Mouse (Mus musculus): Measurements from ENCODE around the gene Gtf3a. TPM values are rescaled to one million over a fixed set of nuclear protein-coding genes. Genes with fewer than 3 reads are reported as not detected.
"Not testable (repeated sequence)": the region's sequence is repeated elsewhere in the genome, so short reads cannot be mapped to it uniquely, and the experiment has no call there.

Gene Gtf3a
- polyA plus RNA-seq, 1 experiment from 2014 or later, result 116 TPM

DNA sequence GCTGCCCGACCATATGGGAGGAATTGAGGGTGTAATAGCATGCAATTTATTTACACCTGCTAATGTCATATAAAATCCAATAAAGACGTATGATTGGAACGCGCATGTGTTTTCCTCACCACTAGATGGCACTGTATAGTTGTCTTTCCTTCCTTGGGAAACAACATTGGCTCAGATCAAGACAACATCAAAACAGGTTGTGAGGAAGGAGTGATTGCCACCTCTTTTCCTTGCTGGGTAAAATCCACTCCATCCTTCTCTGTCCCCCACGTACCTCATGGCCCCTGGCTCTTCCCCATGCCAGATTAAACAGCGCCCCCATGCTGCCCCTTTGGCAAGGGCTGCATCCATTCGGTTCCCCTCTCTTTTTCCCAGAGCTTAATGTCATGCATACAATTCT is 8.2 kb upstream of the Gtf3a start:
- Histone ChIP-seq H3K4me3 (no peak overlapping the region), H3K4me2 (no peak overlapping the region)
- no peak; the same call in 1 of the 2 replicates for ATAC-seq (replicated peaks)

DNA sequence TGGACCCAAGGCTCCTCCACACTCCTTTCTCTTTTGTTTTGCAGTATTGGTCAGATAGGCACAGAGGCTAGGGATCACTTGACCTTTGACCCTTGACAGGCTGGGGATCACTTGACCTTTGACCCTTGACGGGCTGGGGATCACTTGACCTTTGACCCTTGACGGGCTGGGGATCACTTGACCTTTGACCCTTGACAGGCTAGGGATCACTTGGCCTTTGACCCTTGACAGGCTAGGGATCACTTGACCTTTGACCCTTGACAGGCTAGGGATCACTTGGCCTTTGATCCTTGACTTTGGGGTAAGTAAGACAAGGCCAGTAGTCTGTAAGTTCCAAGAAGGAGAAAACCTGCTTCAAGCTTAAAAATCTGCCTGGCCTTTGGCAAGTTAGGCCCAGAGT is 6.5 kb upstream of the Gtf3a start:
- not testable (repeated sequence) for H3K9me3 ChIP-seq; H3K4me2 ChIP-seq; ATAC-seq (replicated peaks); H3K27me3 ChIP-seq (replicated peaks); H3K36me3 ChIP-seq (replicated peaks); H3K4me1 ChIP-seq; H3K27ac ChIP-seq; H3K4me3 ChIP-seq; H3K9ac ChIP-seq
- 37% methylated on average over 2 of the region's 2 CpGs for WGBS

More for the DNA sequence above, 8.2 kb upstream of the Gtf3a start:
- H3K27ac ChIP-seq, result no peak overlapping the region
- H3K4me1 ChIP-seq, result no peaks in the 10 kb centered on the region
- H3K27me3 ChIP-seq (replicated peaks), result no peaks in the 10 kb centered on the region
- no peaks in the 10 kb centered on the region for H3K9me3 ChIP-seq
- H3K36me3 ChIP-seq (replicated peaks), result no peaks in the 10 kb centered on the region
- no peak overlapping the region for H3K9ac ChIP-seq
- 20% methylated on average over 7 of the region's 7 CpGs for WGBS

DNA sequence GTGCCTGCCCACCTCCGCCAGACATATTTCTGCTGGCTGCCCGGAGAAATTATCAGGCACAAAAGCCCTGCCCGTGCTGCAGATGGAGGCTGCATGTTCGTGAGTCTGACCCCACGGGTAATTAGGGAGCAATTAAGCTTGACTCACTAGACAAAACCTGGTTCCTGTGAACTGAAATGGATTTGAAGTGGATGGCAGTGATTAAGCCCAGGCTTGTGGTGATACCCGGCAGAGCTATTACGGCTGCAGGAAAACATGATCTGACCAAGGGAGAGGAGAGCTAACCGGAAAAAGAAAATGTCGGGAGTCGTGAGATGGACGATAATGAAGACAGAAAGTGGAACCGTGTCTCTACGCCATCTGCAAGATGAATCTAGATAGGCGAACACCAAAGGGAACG is 5.5 kb upstream of the Gtf3a start:
- no peak overlapping the region for H3K4me3 ChIP-seq
- no peaks in the 10 kb centered on the region for H3K36me3 ChIP-seq (replicated peaks)
- no peak overlapping the region for H3K4me2 ChIP-seq
- H3K4me1 ChIP-seq, result peaks cover 2% of the 10 kb centered on the region; the same call in 1 of the 2 replicates
- H3K9ac ChIP-seq, result no peak overlapping the region
- H3K27ac ChIP-seq, result no peak overlapping the region
- 80% methylated on average over 15 of the region's 15 CpGs for WGBS
- 0 out of 2 replicates have a peak, but pooled peaks cover 6% of the 10 kb centered on the region for H3K27me3 ChIP-seq (replicated peaks)
- H3K9me3 ChIP-seq, result no peaks in the 10 kb centered on the region
- no peak for ATAC-seq (replicated peaks)

DNA sequence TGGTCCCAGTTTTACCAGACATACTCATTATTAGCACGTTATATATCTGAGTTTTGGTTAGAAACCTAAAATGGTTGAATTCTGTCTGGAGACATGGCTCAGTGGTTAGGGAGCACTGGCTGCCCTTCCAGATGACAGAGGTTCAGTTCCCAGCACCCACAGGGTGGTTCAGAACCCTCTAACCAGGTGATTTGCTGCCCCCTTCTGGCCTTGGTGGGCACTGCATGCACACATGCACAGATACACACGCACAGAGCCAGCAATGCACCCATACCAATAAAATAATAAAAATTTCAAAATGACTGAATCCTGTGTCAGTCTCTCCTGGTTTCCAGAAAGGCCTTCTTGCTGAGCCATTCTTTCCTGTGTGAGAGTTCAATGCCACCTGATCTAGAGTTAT is 3.9 kb upstream of the Gtf3a start:
- 0 out of 2 replicates have a peak, but pooled peaks cover 6% of the 10 kb centered on the region for H3K27me3 ChIP-seq (replicated peaks)
- H3K9me3 ChIP-seq, result no peaks in the 10 kb centered on the region
- H3K4me1 ChIP-seq, result peaks cover 10% of the 10 kb centered on the region
- 99% methylated on average over 2 of the region's 2 CpGs for WGBS
- ATAC-seq (replicated peaks), result no peak
- H3K4me3 ChIP-seq, result no peak overlapping the region
- H3K27ac ChIP-seq, result no peak overlapping the region
- no peak overlapping the region for H3K4me2 ChIP-seq
- no peak overlapping the region for H3K9ac ChIP-seq
- no peaks in the 10 kb centered on the region for H3K36me3 ChIP-seq (replicated peaks)

DNA sequence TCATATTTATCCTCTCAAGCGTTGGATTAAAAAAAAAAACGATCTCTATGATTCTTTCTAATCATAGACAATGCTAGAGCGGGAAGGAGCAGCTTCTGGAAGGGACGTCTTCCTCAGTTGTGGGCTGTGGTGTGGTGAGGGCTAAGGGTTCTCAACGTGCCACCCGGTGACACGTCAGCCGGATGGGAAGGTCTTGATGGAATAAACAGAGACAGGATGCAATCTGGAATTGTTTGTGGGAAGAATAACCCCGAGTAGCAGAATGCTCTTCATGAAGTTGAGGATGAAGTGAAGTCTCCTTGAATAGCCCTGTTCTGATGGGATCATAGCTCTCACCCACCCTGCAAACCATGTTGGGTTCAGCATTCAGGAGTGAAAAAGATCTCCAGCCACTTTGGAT is 1.8 kb upstream of the Gtf3a start:
- no peak overlapping the region for H3K4me2 ChIP-seq
- no peaks in the 10 kb centered on the region for H3K9me3 ChIP-seq
- H3K27ac ChIP-seq, result no peak overlapping the region
- peaks cover 16% of the 10 kb centered on the region for H3K4me1 ChIP-seq
- H3K9ac ChIP-seq, result no peak overlapping the region
- H3K36me3 ChIP-seq (replicated peaks), result peaks cover 6% of the 10 kb centered on the region; the same call in 1 of the 2 replicates
- no peak overlapping the region for H3K4me3 ChIP-seq
- WGBS, result 87% methylated on average over 9 of the region's 9 CpGs
- no peak for ATAC-seq (replicated peaks)
- H3K27me3 ChIP-seq (replicated peaks), result 0 out of 2 replicates have a peak, but pooled peaks cover 6% of the 10 kb centered on the region

DNA sequence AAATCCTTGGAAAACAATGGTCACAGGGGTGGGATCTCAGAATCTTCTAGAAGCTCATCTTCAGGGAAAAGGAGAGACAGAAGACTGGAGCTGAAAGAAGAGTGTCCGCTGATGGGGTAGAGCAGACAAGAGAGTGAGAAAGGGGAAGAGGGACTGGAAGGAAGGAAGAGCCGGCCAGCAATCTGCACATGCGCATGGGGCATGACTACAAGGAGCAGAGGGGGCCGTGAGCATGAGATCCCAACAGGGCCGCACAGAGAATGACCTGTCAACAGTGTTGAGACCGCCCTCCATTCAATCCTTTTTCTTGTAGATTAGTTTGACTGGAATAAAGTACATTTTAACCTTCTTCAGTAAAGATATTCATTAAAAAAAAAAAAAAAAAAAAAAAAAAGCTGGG is 960 bp upstream of the Gtf3a start:
- H3K27ac ChIP-seq, result no peak overlapping the region
- no peak overlapping the region for H3K4me2 ChIP-seq
- H3K9ac ChIP-seq, result no peak overlapping the region
- H3K4me1 ChIP-seq, result peaks cover 16% of the 10 kb centered on the region
- 0 out of 2 replicates have a peak, but pooled peaks cover 6% of the 10 kb centered on the region for H3K27me3 ChIP-seq (replicated peaks)
- 86% methylated on average over 6 of the region's 6 CpGs for WGBS
- H3K36me3 ChIP-seq (replicated peaks), result peaks cover 14% of the 10 kb centered on the region; the same call in 1 of the 2 replicates
- H3K4me3 ChIP-seq, result no peak overlapping the region
- H3K9me3 ChIP-seq, result no peaks in the 10 kb centered on the region
- no peak for ATAC-seq (replicated peaks)

DNA sequence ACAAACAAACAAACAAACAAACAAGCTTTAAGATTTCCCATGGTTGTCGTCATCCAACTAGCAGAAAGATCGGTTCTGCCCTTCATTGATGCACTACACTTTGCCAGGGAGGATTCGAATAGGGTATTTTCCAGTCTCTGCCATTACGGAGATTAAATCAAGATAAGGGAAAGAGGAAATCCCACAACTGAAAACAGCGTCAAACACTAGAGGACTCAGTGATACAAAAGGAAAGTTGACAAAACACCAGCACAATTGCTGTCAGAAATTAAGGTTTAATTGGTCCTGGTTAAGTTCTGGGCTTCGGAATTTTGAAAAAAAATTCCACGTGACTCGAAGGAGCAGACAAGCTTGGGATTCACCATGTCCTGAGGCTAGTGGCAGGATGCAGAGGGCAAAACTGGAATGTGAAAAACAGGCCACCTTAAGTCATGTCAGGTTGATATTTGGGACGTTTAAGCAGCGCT is 383 bp upstream of the Gtf3a start:
- peaks cover 16% of the 10 kb centered on the region for H3K4me1 ChIP-seq
- peak overlapping the region; percentile 92 for H3K4me3 ChIP-seq
- H3K9ac ChIP-seq, result peak overlapping the region; percentile 82
- WGBS, result 24% methylated on average over 10 of the region's 10 CpGs
- no peaks in the 10 kb centered on the region for H3K9me3 ChIP-seq
- H3K27me3 ChIP-seq (replicated peaks), result 0 out of 2 replicates have a peak, but pooled peaks cover 6% of the 10 kb centered on the region
- H3K36me3 ChIP-seq (replicated peaks), result peaks cover 19% of the 10 kb centered on the region
- H3K27ac ChIP-seq, result peak overlapping the region; percentile 81
- H3K4me2 ChIP-seq, result peak overlapping the region; percentile 97
- ATAC-seq (replicated peaks), result no peak

DNA sequence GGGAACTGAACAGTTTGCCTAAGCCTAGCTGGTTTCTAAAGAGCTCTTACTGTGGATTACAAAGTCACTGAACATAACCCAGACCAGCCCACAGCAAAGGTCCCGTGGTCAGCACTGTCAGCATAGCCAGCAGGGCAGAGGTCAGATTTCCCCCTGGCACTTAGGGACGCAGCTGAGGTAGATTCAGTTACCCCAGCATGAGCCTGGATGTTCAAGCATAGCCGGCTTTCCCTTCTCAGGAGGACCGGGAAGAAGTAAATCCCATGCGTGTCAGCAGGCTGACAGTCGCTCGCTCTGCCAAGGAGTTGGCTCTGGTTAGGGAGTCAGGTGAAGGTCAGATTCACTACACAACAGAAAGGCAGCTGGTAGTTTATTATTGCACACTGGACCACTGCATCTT is 6.1 kb downstream of the Gtf3a start:
- no peaks in the 10 kb centered on the region for H3K27me3 ChIP-seq (replicated peaks)
- no peak overlapping the region for H3K9ac ChIP-seq
- H3K9me3 ChIP-seq, result no peaks in the 10 kb centered on the region
- ATAC-seq (replicated peaks), result no peak
- peaks cover 7% of the 10 kb centered on the region for H3K4me1 ChIP-seq
- no peak overlapping the region for H3K4me3 ChIP-seq
- H3K27ac ChIP-seq, result no peak overlapping the region
- 96% methylated on average over 7 of the region's 7 CpGs for WGBS
- no peak overlapping the region for H3K4me2 ChIP-seq
- peaks cover 63% of the 10 kb centered on the region for H3K36me3 ChIP-seq (replicated peaks)

DNA sequence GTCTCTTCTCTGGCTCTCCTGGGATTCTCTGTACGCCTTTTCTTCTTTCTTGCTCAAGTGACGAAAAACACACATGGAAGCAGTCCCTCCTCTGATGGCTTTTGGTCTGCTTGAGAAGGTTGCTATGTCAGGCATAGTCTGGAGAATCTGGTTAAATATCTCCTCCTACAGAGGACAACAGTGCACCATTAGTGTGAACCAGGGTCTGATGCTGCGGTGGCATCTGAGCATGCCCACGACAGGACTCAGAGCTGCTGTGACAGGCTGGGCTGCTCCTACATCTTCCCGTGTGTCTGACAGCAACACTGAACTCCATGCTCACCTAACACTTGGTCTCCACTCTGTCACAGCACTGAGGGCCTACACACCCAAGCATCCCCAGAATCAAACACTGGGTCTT is 7.2 kb downstream of the Gtf3a start:
- H3K4me3 ChIP-seq, result no peak overlapping the region
- H3K36me3 ChIP-seq (replicated peaks), result peaks cover 63% of the 10 kb centered on the region
- ATAC-seq (replicated peaks), result no peak
- H3K4me2 ChIP-seq, result no peak overlapping the region
- H3K27ac ChIP-seq, result no peak overlapping the region
- H3K9me3 ChIP-seq, result no peaks in the 10 kb centered on the region
- H3K4me1 ChIP-seq, result no peaks in the 10 kb centered on the region
- H3K9ac ChIP-seq, result no peak overlapping the region
- no peaks in the 10 kb centered on the region for H3K27me3 ChIP-seq (replicated peaks)
- WGBS, result 85% methylated on average over 5 of the region's 5 CpGs

DNA sequence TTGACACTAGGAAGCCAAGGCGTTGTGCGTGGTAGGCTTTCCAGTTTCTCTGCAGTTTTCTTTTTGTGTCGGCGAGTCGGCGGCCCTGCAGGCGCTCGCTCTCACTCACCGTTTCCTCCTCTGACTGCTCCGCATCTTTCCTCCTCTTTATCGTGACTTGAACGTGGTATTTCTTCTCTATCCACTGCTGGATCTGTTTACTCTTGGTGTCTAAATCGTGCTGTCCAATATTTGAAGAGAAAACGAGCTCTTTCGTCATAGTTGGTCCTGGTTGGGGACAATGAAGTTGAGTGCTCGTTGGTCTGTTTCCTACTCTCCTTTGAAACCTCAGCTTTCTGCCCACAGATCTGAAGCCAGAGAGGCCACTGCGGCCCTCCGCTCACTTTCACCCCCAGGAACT is 8.2 kb downstream of the Gtf3a start:
- Histone ChIP-seq H3K27me3 (replicated peaks) (no peaks in the 10 kb centered on the region), H3K9ac (no peak overlapping the region), H3K9me3 (no peaks in the 10 kb centered on the region), H3K27ac (no peak overlapping the region), H3K4me1 (peaks cover 1% of the 10 kb centered on the region; the same call in 1 of the 2 replicates), H3K4me2 (no peak overlapping the region), H3K36me3 (replicated peaks) (peaks cover 57% of the 10 kb centered on the region), H3K4me3 (no peak overlapping the region)
- ATAC-seq (replicated peaks), result no peak
- 93% methylated on average over 18 of the region's 18 CpGs for WGBS

DNA sequence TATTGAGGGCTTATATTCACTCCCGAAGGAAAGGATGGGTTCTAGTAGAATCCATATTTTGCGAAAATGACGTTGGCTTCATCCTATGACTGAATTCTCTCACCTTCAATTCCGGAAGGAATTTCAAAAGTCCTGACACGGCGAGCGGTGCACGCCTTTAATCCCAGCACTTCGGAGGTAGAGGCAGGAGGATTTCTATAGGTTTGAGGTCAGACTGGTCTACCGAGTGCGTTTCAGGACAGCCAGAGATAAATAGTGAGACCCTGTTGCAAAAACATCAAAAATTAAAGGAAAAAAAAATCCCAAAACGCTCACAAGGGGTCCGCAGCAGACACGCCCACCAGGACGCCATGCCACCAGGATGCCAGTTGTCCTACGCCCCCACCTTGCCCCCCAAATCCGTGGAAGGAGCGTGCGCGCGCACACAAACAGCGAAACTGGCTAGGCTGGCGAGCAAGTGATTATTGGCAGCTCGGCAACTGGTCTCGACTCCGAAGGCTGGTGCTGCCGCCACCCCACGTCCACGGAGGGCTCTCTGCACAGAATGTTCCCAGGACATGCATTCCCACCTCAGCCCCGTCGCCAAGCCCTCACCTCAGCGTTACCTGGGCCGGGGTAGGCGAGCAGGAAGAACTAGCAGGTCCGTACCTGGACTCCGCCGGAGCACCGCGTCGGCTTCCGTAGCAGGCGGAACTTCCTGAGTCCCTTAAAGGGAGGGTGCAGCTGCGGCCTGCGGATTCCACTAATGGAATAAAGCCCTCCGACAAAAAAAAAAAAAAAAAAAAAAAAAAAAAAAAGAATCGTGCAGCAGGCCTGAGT is 14.9 kb downstream of the Gtf3a start, which contains the start of gene Mtif3:
Gene Mtif3, minus strand, starts transcription at position 683 of the 819 bp plus-strand sequence.
- H3K4me2 ChIP-seq, result peak within 1 kb of the TSS; percentile 65
- ATAC-seq (replicated peaks), result peak; percentile 92
- peaks cover 5% of the 10 kb centered on the region; the same call in 1 of the 2 replicates for H3K36me3 ChIP-seq (replicated peaks)
- H3K9ac ChIP-seq, result peak within 1 kb of the TSS; percentile 81
- H3K27me3 ChIP-seq (replicated peaks), result no peaks in the 10 kb centered on the region
- peak within 1 kb of the TSS; percentile 83 for H3K27ac ChIP-seq
- WGBS, result 2% methylated on average over 46 of the region's 46 CpGs
- H3K9me3 ChIP-seq, result no peaks in the 10 kb centered on the region
- H3K4me1 ChIP-seq, result peaks cover 15% of the 10 kb centered on the region
- H3K4me3 ChIP-seq, result peak within 1 kb of the TSS; percentile 88

DNA sequence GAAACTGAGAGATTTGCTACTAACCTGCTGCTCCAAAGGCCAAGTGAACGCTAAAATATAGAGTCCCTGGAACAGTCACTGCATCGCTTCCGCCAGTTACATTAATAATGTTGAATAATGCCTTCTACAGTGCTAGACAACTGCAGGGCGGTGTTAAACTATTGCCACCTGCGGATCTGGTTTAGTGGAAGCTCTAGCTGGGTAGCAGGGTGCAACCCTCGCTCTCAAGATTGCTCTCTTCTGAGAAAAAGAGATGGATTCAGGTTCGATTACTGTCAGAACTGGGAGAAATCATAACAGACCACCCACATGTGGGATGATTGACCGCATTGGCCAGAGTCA is 15.5 kb downstream of the Gtf3a start:
- WGBS, result 49% methylated on average over 8 of the region's 8 CpGs
- Histone ChIP-seq H3K27me3 (replicated peaks) (no peaks in the 10 kb centered on the region), H3K4me3 (peak overlapping the region; percentile 88), H3K36me3 (replicated peaks) (0 out of 2 replicates have a peak, but pooled peaks cover 3% of the 10 kb centered on the region), H3K4me2 (peak overlapping the region; percentile 65), H3K9ac (peak overlapping the region; percentile 81; the same call in 1 of the 2 replicates), H3K4me1 (peaks cover 15% of the 10 kb centered on the region), H3K27ac (no peak overlapping the region), H3K9me3 (no peaks in the 10 kb centered on the region)
- peak; percentile 38 for ATAC-seq (replicated peaks)

All from midbrain, embryonic 15.5 days (tissue).